28 mouse cellular contexts compared by ENCODE assay signal in the genomic region with DNA sequence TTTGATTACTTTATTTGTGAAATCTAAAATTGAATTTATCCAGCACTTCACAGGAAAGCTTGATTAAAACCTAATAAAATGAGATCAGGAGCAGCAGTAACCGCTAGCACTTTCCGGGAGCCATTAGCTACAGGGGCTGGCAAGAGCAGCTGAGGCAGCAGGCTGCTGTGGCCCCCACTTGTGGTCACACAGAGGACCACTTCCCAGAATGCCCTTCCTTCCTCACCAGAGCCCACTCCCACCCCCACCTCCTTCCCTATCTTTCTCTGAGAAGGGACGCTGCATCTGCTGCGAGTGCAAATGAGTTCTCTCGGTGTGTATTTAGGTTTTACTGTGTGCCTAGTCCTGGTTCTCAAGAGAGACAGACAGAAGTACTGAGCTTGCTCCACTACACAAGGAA.
"Had no signal": no experiment of that assay in that cellular context is flagged by ENCODE, and none has a peak within 500 bp of the region (broad histone marks: within the 10 kb centered on the region; RNA-seq: fewer than 3 reads in every experiment).

No protein-coding gene starts in this region.

- H3K27ac ChIP-seq: embryonic facial prominence, embryonic 10.5 days; embryonic facial prominence, embryonic 12.5 days; embryonic facial prominence, embryonic 13.5 days; embryonic facial prominence, embryonic 15.5 days; forebrain, embryonic 10.5 days; forebrain, embryonic 12.5 days; forebrain, embryonic 13.5 days; forebrain, embryonic 15.5 days; gastrocnemius, adult 2 months; heart, adult 2 months had no signal

- H3K36me3 ChIP-seq: embryonic facial prominence, embryonic 10.5 days; embryonic facial prominence, embryonic 12.5 days; embryonic facial prominence, embryonic 13.5 days; embryonic facial prominence, embryonic 15.5 days; forebrain, embryonic 10.5 days; forebrain, embryonic 12.5 days; forebrain, embryonic 15.5 days had no signal

- H3K27me3 ChIP-seq: embryonic facial prominence, embryonic 12.5 days; embryonic facial prominence, embryonic 13.5 days; embryonic facial prominence, embryonic 15.5 days; forebrain, embryonic 12.5 days; forebrain, embryonic 13.5 days; forebrain, embryonic 15.5 days had no signal

- DNase-seq: cerebellum, adult 18-20 months; cerebellum, adult 2 months; cerebellum, adult 8-10 months; cerebellum, adult 9-10 months; cerebellum, adult 9-11 months; cerebellum, postnatal 14 days; cerebellum, postnatal 25 days; cerebellum, postnatal 36 days; embryo, embryonic 11 days; forebrain, postnatal 0 days; gastrocnemius, adult 2 months; gastrocnemius, postnatal 10 days; gastrocnemius, postnatal 14 days; gastrocnemius, postnatal 25 days; gastrocnemius, postnatal 36 days; heart, adult 18-20 months; heart, adult 2 months had no signal

- H3K4me3 ChIP-seq: embryonic facial prominence, embryonic 10.5 days; embryonic facial prominence, embryonic 12.5 days; embryonic facial prominence, embryonic 13.5 days; embryonic facial prominence, embryonic 15.5 days; erythroblast, embryonic 14.5 days; forebrain, embryonic 10.5 days; forebrain, embryonic 12.5 days; forebrain, embryonic 13.5 days; forebrain, embryonic 15.5 days; gastrocnemius, adult 2 months; heart, adult 2 months had no signal

- H3K4me1 ChIP-seq: forebrain, embryonic 10.5 days; forebrain, embryonic 12.5 days had no signal

- ATAC-seq: forebrain, embryonic 13.5 days; forebrain, embryonic 14.5 days; forebrain, embryonic 15.5 days; forebrain, embryonic 16.5 days; forebrain, postnatal 0 days had no signal

- H3K9ac ChIP-seq: embryonic facial prominence, embryonic 12.5 days; embryonic facial prominence, embryonic 13.5 days; embryonic facial prominence, embryonic 15.5 days; forebrain, embryonic 12.5 days; forebrain, embryonic 13.5 days; forebrain, embryonic 15.5 days; forebrain, postnatal 0 days had no signal

- H3K9me3 ChIP-seq: embryonic facial prominence, embryonic 10.5 days; embryonic facial prominence, embryonic 12.5 days; embryonic facial prominence, embryonic 13.5 days; embryonic facial prominence, embryonic 15.5 days; forebrain, embryonic 10.5 days; forebrain, embryonic 12.5 days; forebrain, embryonic 13.5 days; forebrain, embryonic 15.5 days had no signal

- H3K4me2 ChIP-seq: embryonic facial prominence, embryonic 12.5 days; embryonic facial prominence, embryonic 13.5 days; embryonic facial prominence, embryonic 15.5 days; forebrain, embryonic 12.5 days; forebrain, embryonic 13.5 days; forebrain, embryonic 15.5 days had no signal
